Mouse (Mus musculus) lung, embryonic 16.5 days (tissue): Measurements from ENCODE around the gene Mnat1. TPM values are rescaled to one million over a fixed set of nuclear protein-coding genes. Genes with fewer than 3 reads are reported as not detected.
"Not testable (repeated sequence)": the region's sequence is repeated elsewhere in the genome, so short reads cannot be mapped to it uniquely, and the experiment has no call there.

Experiments used
- ATAC-seq: fragments of 200-750 bp; cut with Nextera tagmentation; 2 replicates; pipeline ENCODE4 v1.8.0; 2017; ENCODE audit warnings: low read depth, mild to moderate bottlenecking, moderate library complexity
- H3K27ac ChIP-seq: fragments of 300-500 bp; sonication (generic); 2 replicates; pipeline ENCODE4 v1.5.1; 2014; ENCODE audit warnings: mild to moderate bottlenecking, control low read depth, low read length
- H3K27me3 ChIP-seq: fragments of 300-500 bp; sonication (generic); 2 replicates; pipeline ENCODE4 v1.6.1; 2014; ENCODE audit warnings: low read depth, low read length, mixed read lengths; ENCODE audit not compliant: control insufficient read depth, insufficient read depth
- H3K36me3 ChIP-seq: fragments of 300-500 bp; sonication (generic); 2 replicates; pipeline ENCODE4 v1.6.1; 2014; ENCODE audit warnings: low read length; ENCODE audit not compliant: control insufficient read depth, insufficient read depth
- H3K4me1 ChIP-seq: fragments of 300-500 bp; sonication (generic); replicated peaks from 2 replicates; pipeline ENCODE4 v1.6.1; 2014; ENCODE audit warnings: low read length, mixed read lengths; ENCODE audit not compliant: control insufficient read depth, insufficient read depth
- H3K4me2 ChIP-seq: fragments of 300-500 bp; sonication (generic); 2 replicates; pipeline ENCODE4 v1.6.1; 2014; ENCODE audit warnings: low read depth, low read length, control low read depth
- H3K4me3 ChIP-seq: fragments of 300-500 bp; sonication (generic); 2 replicates; pipeline ENCODE4 v1.5.1; 2014; ENCODE audit warnings: mild to moderate bottlenecking, low read length, control low read depth
- H3K9ac ChIP-seq: fragments of 300-500 bp; sonication (generic); 2 replicates; pipeline ENCODE4 v1.6.1; 2014; ENCODE audit warnings: low read length, control low read depth
- H3K9me3 ChIP-seq: fragments of 300-500 bp; sonication (generic); 2 replicates; pipeline ENCODE4 v1.6.1; 2016; ENCODE audit warnings: low read length; ENCODE audit not compliant: control insufficient read depth
- WGBS: fragments of 180-500 bp; shearing (Covaris S2); extraction: QIAGEN DNeasy Blood & Tissue Kit; methylation state at CpG from one replicate; pipeline ENCODE4 v1.1.7; 2014; 5-methylcytosine and 5-hydroxymethylcytosine counted together
- polyA plus RNA-seq: library from polyadenylated mRNA; unstranded; fragments of >200 nt; fragmentation: Nextera tagmentation; extraction: Ambion mirVana; gene quantifications from 2 replicates; pipeline ENCODE4 v1.2.1, GENCODE M21; 2015

Gene Mnat1
- polyA plus RNA-seq, 1 experiment from 2014 or later: 28.3 TPM

DNA sequence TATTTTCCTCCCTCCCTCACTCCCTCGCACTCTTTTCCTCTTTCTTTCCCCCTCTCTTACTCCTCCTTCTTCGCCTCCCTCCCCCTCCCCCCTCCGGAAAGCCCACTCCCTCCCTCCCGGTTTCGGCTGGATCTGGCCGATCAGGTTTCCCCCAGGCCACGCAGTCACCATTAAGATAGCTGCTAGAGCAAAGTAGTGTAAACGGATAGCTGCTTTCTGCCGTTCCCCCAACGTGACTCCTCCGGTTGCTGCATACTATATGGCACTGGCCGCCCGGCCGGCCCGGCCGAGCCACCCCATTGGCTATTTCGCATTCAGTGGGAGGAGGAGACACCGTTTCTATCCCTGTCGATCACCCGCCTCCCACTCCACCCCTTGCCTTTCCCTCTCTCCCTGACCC lies 10.3 kb upstream of the Mnat1 start, which contains the start of gene Six4:
TSS of gene Six4 (minus strand) at position 261 of the 400 bp plus-strand sequence.
- H3K27me3 ChIP-seq: peaks cover 3% of the 10 kb centered on the region
- H3K9me3 ChIP-seq: no peaks in the 10 kb centered on the region
- WGBS: under 1% methylated on average over 20 of the region's 20 CpGs
- peaks cover 8% of the 10 kb centered on the region for H3K4me1 ChIP-seq
- peak within 1 kb of the TSS; percentile 77 for H3K4me3 ChIP-seq
- H3K9ac ChIP-seq: peak within 1 kb of the TSS; percentile 76
- peak within 1 kb of the TSS; percentile 84 for H3K27ac ChIP-seq
- peak; percentile 88 for ATAC-seq
- no peaks in the 10 kb centered on the region for H3K36me3 ChIP-seq
- H3K4me2 ChIP-seq: peak within 1 kb of the TSS; percentile 99

DNA sequence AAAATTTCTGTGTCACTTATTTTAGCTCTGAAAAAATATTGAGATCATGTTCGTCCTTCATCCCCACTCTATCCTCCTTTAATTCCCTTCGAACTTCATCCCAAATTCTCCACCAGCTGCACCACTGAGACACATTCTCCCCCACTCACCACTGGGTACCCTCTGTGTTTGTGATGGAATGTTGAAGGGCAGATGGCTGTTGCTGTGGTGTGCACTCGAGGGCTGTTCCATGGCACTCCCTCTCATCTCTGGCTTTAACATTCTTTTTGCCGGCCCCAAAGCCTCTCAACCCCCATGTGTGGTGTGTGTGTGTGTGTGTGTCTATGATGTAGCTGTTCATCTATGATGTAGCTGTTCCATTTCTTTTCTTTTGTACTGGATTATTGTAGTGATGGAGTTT lies 1.7 kb downstream of the Mnat1 start:
- WGBS: 60% methylated on average over 4 of the region's 4 CpGs

DNA sequence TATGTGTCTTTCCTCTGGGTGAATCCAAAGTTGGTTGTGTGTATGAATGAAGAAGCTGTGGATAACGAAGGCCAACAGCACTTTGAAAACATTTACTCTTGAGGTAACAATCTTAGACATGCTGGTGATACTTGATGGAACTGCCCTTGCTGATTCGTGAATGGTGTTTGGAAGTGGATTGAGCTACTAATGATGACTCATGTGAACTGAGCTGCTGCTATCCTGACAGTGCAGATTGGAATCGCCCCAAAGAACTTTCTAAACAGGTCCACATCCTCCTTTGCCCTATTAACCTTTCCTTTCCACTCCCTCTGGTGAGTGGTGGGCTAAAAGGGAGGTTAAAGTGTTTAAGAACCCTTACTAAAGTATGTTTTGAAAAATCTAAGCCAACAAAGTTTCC lies 17.2 kb downstream of the Mnat1 start:
- no peaks in the 10 kb centered on the region for H3K9me3 ChIP-seq
- H3K4me1 ChIP-seq: no peaks in the 10 kb centered on the region
- H3K4me3 ChIP-seq: no peak overlapping the region
- WGBS: 71% methylated on average over 3 of the region's 3 CpGs
- no peak for ATAC-seq
- no peaks in the 10 kb centered on the region for H3K36me3 ChIP-seq
- H3K27ac ChIP-seq: no peak overlapping the region
- H3K9ac ChIP-seq: no peak overlapping the region
- no peaks in the 10 kb centered on the region for H3K27me3 ChIP-seq
- no peak overlapping the region for H3K4me2 ChIP-seq

More for the DNA sequence above, 1.7 kb downstream of the Mnat1 start:
- Histone ChIP-seq H3K4me2 (peak overlapping the region; percentile 23; the same call in 1 of the 2 replicates), H3K9me3 (no peaks in the 10 kb centered on the region), H3K4me1 (peaks cover 9% of the 10 kb centered on the region), H3K27me3 (no peaks in the 10 kb centered on the region), H3K36me3 (no peaks in the 10 kb centered on the region), H3K9ac (no peak overlapping the region), H3K27ac (no peak overlapping the region), H3K4me3 (no peak overlapping the region)
- ATAC-seq: no peak; the same call in 1 of the 2 replicates

DNA sequence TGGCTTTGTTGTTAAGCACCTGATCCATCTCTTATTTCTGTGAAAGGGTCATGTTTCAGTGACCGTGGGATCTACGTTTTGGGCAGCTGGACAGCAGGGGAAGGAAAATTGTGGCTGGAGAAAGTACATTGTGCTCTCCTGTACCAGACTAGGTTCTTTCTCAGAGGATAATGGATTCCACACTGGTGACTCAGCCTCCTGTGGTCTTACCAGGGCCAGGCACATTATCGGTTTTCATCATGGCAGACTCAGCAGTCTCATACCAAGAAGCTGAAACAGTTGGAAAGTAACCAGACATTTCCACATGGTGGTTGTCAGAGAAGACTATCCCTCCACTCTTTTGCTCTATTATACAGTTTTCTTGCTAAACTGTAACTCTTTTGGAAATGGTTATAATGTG lies 23.7 kb downstream of the Mnat1 start:
- H3K9me3 ChIP-seq: no peaks in the 10 kb centered on the region
- no peak for ATAC-seq
- H3K4me3 ChIP-seq: no peak overlapping the region
- H3K9ac ChIP-seq: no peak overlapping the region
- H3K4me2 ChIP-seq: no peak overlapping the region
- H3K4me1 ChIP-seq: no peaks in the 10 kb centered on the region
- WGBS: 50% methylated on average over 3 of the region's 3 CpGs
- H3K27me3 ChIP-seq: no peaks in the 10 kb centered on the region
- no peak overlapping the region for H3K27ac ChIP-seq
- no peaks in the 10 kb centered on the region for H3K36me3 ChIP-seq

DNA sequence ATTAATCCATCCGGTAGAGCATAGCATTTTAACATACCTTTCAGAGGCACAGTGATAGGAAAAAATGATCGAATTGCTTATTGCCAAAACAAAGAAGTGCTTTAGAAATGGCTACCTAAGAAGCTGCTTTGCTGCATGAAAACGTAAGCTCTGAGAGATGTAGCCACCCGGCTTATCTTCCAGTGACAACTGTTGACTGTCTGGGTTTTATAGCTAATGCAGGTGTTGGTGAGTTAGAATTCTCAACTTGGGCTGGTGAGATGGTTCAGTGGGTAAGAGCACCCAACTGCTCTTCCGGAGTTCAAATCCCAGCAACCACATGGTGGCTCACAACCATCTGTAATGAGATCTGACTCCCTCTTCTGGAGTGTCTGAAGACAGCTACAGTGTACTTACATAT lies 27.5 kb downstream of the Mnat1 start:
- not testable (repeated sequence) for ATAC-seq, H3K9ac ChIP-seq, H3K4me1 ChIP-seq, H3K4me2 ChIP-seq, H3K9me3 ChIP-seq, H3K27me3 ChIP-seq, H3K27ac ChIP-seq, H3K4me3 ChIP-seq, H3K36me3 ChIP-seq
- WGBS: 88% methylated on average over 5 of the region's 5 CpGs

DNA sequence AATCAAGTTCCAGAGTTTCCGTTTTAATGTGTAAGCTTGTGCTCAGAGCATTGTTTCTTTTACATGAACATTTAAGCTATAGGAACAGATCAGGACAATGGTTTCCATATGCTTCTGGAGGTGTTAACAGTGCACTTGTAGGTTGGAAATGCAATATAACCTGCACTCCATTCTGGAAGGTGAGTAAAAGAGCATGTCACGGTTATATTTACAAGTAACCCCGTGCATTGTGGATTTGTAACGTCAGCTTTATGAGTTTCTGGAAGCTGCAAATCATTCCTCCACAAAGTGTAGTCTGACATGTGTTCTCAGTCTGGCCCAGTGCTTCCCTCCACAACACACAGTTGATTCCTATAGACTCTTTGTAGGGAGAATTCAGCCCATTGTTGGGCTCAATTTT lies 30.6 kb downstream of the Mnat1 start:
- Histone ChIP-seq H3K9me3 (no peaks in the 10 kb centered on the region), H3K4me2 (no peak overlapping the region), H3K4me3 (no peak overlapping the region), H3K36me3 (no peaks in the 10 kb centered on the region), H3K27me3 (no peaks in the 10 kb centered on the region), H3K4me1 (no peaks in the 10 kb centered on the region), H3K27ac (no peak overlapping the region), H3K9ac (no peak overlapping the region)
- WGBS: 88% methylated on average over 4 of the region's 4 CpGs
- ATAC-seq: no peak

DNA sequence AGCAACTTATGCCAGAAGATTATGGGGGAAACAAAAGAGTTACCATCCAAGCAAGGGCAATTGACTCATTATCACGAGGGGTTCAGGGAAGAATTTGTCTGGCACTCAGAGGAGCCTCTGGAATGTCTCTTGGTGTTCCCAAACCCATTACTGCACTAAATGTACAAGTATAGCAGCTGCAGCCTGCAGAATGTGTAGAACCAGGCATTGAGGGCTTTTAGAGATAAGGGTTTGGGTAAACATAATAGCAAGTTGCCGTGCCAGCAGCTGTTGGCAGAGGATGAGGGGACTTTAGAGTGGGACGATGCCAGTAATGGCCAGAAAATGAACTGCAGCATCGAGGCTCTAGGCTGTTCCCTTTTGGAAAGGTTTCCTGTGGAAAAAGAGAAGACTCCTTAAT lies 36.8 kb downstream of the Mnat1 start:
- ATAC-seq: peak; percentile 86
- H3K9me3 ChIP-seq: no peaks in the 10 kb centered on the region
- no peaks in the 10 kb centered on the region for H3K27me3 ChIP-seq
- peaks cover 8% of the 10 kb centered on the region for H3K4me1 ChIP-seq
- no peak overlapping the region for H3K4me2 ChIP-seq
- H3K9ac ChIP-seq: no peak overlapping the region
- H3K4me3 ChIP-seq: no peak overlapping the region
- no peak overlapping the region for H3K27ac ChIP-seq
- WGBS: 18% methylated on average over 4 of the region's 4 CpGs
- H3K36me3 ChIP-seq: no peaks in the 10 kb centered on the region

DNA sequence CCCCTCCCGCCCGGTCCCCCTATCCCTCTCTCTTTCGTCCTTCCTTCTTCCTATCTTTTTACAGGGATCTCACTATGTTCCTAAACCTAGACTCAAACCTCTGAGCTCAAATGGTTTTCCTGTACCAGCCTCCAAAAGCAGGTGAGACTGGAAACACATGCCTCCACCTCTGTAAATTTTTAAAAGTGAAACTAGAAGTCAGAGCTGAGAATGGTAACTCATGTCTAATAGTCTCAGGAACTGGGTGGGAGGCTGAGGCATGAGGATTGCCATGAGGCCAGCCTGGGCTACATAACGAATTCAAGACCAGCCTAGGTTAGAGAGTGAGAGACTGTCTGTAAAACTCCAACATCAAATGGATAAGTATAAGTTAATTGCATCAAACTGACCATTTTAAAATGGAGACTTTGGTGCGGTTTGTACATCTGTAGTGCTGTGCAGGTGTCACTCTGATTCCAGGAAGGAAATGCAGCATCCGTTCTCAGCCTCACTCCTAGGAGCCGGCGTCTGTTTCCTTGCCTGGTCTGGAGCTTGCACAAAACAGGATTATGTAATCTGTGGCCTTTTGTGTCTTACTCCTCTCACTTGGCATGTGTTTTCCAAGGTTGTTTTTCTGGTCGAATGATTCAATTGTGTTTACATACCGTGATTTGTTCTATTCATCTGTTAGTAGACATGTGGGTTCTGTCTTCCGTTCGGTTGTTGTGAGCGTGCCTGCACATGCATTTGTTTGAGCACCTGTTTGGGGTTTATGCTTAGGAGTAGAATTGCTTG lies 39.1 kb downstream of the Mnat1 start:
- no peaks in the 10 kb centered on the region for H3K9me3 ChIP-seq
- no peak for ATAC-seq
- no peaks in the 10 kb centered on the region for H3K36me3 ChIP-seq
- no peak overlapping the region for H3K4me2 ChIP-seq
- H3K4me1 ChIP-seq: peaks cover 8% of the 10 kb centered on the region
- H3K4me3 ChIP-seq: no peak overlapping the region
- no peaks in the 10 kb centered on the region for H3K27me3 ChIP-seq
- H3K27ac ChIP-seq: no peak overlapping the region
- H3K9ac ChIP-seq: no peak overlapping the region
- WGBS: 81% methylated on average over 13 of the region's 13 CpGs

DNA sequence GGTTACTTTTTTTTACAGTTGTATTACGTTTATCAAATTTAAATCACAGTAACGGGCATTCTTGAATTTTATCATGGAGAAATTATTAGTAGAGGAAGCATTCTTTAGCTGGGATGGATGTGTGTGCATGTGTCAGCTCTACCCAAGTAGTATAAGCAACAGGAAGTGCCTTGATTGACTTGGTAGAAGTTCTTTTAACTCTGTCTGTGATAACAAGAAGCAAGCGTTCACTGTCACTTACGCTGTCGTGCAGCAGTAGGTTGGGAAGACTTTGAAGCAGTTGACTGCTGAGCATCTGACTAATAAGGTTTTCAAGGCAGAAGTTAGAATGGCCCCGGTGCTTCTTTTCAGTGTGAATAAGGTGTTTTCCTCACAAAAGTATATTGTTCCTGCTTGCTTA lies 47.3 kb downstream of the Mnat1 start:
- H3K9ac ChIP-seq: no peak overlapping the region
- 87% methylated on average over 6 of the region's 6 CpGs for WGBS
- H3K27me3 ChIP-seq: no peaks in the 10 kb centered on the region
- no peaks in the 10 kb centered on the region; the same call in 1 of the 2 replicates for H3K9me3 ChIP-seq
- H3K4me1 ChIP-seq: no peaks in the 10 kb centered on the region
- ATAC-seq: no peak
- no peak overlapping the region for H3K4me3 ChIP-seq
- no peak overlapping the region for H3K4me2 ChIP-seq
- no peak overlapping the region for H3K27ac ChIP-seq
- H3K36me3 ChIP-seq: peaks cover 7% of the 10 kb centered on the region
